Mouse (Mus musculus) skeletal muscle tissue, adult 2 months (tissue): Measurements from ENCODE around the gene Adgrg7.

Experiments used
- DNase-seq: peaks from one replicate; pipeline ENCODE4 v3.0.0-alpha.2; 2012; ENCODE audit warnings: low read depth, low spot score

Adgrg7 gene

GRCm38 (mm10) chr16:56795481-56796139, at the start of gene Adgrg7:
Gene Adgrg7 (minus strand): TSS chr16:56795855.
- DNase-seq = no peak

DNA sequence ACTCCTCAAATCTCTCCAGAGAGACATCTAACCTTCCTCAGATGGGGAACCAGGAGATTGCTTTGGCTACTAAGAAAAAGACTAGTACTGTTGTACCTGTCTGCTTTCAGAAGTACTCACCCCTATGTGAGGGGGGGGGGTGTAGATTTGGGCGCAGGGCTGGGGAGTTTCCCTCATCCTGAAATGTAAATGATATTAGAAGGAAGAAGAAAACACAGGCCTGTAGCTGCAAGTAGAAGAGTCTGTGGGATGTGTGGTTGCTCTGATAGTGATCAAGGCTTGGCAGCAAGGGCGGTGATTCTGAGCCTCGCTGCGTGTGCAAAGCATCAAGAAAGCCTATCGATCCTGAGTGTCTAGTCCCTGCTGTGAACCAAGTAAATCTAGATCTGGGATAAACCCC, 47.3 kb upstream of the Adgrg7 start:
- DNase-seq = no peak

DNA sequence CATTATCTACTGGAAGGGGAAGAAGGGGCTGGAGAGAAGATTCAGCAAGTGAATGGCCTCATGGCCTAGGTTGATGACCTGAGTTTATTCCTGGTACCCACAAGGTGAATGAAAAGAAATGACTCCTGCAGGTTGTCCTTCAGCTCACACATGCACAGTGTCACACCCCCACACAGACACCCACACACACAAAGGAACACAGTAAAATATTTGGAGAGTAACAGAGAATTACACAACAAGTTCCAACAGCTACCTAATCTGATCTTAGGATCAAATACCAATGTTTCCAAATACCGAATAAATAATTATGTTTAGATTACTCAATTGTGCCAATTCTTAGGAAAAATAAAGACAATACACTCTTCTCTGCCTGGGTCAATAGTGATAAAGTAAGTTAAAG, 37.7 kb upstream of the Adgrg7 start:
- no peak for DNase-seq

DNA sequence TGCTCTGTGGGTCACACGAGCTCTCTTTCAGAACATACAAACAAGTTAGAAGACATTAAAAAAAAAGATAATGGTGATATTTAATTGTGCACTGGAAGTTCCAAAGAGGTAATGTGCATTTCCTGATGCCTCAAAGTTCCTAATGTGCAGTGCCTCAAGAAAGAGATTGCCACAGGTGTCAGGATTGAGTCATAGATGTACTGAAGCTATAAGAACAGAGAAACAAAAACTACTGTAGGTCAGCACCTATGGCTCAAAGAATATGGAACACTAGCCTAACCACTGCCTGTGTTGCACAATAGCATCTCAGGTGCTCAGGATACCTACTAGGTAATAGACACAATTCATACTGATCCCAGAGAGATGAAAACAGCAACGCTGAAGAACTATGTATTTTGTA, 36.3 kb upstream of the Adgrg7 start:
- DNase-seq = no peak

DNA sequence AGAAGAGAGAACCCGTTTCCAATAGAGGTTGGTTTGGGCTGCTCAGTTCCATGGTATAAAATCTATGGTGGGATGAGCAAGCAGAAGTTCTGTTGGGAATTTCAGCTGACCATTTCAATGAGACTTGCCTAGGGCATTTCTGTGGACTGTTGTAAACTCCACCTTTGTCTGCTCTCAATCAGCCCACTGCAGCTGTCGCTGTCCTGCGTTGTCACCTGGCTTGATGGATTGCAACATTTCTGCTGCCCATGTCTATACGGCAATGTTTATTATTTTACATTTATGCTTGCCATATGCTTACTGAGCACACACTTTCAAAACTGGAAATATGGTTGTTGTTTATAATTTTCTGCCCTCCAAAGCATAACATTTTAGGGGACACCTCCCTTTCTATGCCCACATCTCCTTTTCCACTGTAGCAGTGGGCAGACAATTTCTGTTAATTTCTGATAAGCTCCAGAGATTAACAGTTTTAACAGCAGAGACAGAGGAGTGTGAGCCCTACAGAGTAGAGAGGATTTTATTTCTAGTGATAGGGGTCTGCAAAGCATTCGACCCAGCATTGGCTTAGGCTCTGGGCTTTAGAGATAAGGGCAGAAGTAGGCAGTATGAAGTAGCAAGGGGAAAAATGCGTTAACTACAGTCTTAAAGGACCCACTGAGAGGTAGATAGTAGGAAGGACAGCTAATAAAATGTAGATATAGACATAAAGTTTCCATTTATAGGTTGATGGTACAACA, 5.9 kb upstream of the Adgrg7 start:
- DNase-seq = no peak

DNA sequence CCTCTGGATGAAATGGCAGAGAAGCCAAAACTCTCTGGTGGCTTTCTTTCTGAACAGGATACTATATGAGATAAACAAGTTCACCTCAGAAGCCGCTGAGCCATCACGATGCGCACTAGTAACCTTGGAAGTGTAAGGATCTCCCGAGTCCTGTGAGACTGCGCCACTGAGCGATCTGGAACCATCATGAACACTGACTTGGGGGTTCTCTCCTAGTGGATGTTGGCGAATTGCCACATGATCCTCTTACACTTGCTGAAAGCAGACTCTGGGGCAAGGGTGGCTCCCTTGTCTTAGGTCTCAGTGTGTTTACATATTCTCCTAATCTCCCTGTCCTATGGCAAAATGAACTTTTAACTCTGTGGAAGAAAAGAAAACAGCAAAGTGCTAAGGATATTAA, 5.3 kb upstream of the Adgrg7 start:
- no peak for DNase-seq

- peak; percentile 18 for DNase-seq
These were observed 4.8 kb upstream of the Adgrg7 start for GRCm38 (mm10) chr16:56800469-56800868.

GRCm38 (mm10) chr16:56799541-56800029, 3.9 kb upstream of the Adgrg7 start:
- no peak for DNase-seq

DNA sequence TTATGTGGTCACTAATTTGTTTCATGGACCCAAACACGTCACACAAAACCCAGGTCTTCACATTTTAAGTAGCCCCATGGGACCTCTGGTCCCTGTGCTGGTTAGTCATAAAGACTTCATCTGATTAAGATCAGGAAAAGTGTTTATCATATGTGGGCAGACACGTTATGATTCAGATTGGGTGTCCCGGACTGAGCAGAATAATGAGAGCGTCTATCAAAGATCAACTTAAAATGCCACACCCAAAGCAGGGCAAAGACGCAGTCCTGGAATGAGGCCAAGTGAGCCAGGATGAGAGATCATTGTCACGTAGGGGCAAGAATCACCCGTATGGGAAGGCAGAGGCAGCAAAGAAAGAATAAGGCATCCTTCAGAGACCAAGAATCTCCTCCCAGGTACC, 3.2 kb upstream of the Adgrg7 start:
- no peak for DNase-seq

- DNase-seq = no peak
These were observed 1.1 kb downstream of the Adgrg7 start for GRCm38 (mm10) chr16:56794383-56795144.

GRCm38 (mm10) chr16:56793778-56794177, 1.9 kb downstream of the Adgrg7 start:
- no peak for DNase-seq

- no peak for DNase-seq
These were observed 9.7 kb downstream of the Adgrg7 start for GRCm38 (mm10) chr16:56785943-56786342.

GRCm38 (mm10) chr16:56771163-56772105, 24.2 kb downstream of the Adgrg7 start:
- peak; percentile 25 for DNase-seq

DNA sequence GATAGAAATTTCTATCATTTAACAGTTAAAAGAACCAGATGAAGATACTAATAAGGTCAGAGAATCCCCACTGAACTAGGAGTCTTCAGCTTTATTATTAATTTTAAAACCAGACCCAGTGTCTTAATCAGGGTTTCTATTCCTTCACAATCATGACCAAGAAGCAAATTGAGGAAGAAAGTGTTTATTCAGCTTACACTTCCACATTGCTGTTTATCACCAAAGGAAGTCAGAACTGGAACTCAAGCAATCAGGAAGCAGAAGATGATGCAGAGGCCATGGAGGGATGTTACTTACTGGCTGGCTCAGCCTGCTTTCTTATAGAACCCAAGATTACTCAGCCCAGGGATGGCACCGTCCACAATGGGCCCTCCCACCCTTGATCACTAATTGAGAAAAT, 66.6 kb downstream of the Adgrg7 start:
- no peak for DNase-seq

- no peak for DNase-seq
These were observed 70.7 kb downstream of the Adgrg7 start for GRCm38 (mm10) chr16:56724927-56725326.

- DNase-seq = no peak
These were observed 73.3 kb downstream of the Adgrg7 start for GRCm38 (mm10) chr16:56722357-56722756.

DNA sequence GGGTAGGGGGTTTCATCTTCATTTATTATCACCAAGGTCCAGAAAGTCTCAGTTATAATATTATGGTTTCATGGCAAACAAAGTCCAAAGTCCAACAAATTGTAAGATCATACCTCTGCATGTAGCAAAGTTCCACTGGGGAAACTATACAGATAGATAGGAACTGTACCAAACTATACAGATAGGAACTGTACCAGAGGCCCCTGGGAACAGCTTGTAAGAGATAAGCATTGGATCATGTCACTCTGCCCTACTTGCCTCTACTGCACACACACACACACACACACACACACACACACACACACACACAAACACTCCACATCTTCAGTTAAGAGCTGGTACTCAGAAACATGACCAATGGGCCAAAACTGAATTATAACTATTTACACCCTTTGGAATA, 76.6 kb downstream of the Adgrg7 start:
- no peak for DNase-seq

DNA sequence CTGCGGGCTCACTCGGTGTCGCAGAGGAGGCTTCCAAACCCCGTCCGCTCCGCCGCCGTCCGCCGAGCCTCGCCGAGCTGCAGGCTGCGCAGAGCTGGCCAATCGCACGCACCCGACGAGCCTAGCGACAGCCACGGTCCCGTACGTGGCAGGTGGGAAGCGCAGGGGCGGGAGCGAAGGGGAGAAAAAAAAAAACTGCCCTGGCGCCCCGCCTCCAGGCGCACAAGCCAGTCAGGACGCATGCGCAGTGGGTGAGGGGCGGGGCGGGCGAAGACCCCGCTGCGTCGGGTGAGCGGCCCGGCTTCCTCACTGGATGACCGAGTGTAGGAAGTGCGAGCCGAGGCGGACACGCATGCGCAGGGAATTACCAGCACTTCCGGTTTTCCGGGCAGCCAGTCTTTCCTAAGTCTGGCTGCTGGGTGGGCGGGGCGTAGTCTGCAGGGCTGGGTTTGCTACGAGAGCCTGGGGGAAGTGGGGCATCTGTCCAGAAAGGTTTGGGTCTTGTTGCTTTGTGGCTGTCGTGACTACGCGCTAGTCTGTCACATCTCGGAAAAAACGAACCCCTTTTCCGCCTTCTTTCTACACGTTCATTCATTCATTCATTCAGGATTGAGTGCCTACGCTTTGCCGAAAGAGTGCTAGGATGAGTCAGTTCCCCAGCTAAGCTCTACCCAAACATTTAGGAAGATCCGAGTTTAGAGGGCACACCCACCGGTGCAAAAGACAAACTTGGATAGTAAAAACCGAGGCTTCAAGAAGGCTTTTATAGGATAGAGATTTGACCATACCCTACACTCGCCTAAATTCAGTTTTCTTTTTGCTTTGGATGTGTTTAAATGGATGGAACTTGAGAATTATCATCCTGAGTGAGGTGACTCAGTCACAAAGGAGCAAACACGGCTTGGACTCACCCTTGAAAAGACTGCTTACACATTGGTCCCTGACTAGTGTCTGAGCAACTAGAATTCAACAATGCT, 78.1 kb downstream of the Adgrg7 start, which contains the start of gene Tfg:
Tfg (minus strand) TSS at position 227 of the 977 bp plus-strand sequence.
- DNase-seq = peak; percentile 99

DNA sequence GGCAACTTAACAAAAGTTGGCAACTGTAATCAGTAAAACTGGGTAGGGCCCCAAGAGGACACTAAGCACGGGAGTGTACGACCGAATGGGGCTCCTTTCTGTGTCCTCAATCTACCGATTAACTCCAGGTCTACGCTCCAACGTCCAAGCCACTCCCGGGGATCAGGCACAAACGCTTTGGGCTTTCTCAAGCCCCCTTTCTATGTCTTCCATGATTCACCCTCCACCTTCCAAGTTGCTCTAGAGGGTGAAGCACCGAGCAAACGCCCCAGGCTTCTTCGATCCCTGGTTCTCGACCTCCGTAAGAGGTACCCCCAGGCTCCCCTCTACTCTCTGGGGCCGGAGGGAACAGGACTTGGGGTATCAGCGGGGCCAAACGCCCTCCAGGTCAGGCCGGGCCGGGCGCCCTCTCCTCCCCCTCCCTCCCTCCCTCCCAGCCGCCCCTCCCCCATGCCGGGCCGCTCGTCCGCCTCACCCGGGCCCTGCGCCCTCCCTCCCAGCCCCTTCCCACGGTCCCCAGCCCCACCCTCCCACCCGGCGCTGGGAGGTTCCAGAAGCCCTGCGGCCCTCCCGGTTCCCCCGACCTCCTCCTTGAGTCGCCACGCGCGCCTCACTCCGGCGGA, 79.0 kb downstream of the Adgrg7 start:
- peak; percentile 16 for DNase-seq

GRCm38 (mm10) chr16:56715608-56716007, 80.0 kb downstream of the Adgrg7 start:
- no peak for DNase-seq
